Mouse (Mus musculus) c-Kit-negative CD71-positive TER-119-positive erythroid progenitor cells, embryonic 14.5 days (primary cell): Measurements from ENCODE around the gene Pknox2.

ENCODE experiments used
- DNase-seq: peaks from one replicate; pipeline ENCODE4 v3.0.0-alpha.2; 2013; ENCODE audit warnings: low read depth, low spot score

Pknox2 gene

GRCm38 (mm10) chr9:36990626-36991368 lies 156.4 kb downstream of the Pknox2 start:
- no peak for DNase-seq

DNA sequence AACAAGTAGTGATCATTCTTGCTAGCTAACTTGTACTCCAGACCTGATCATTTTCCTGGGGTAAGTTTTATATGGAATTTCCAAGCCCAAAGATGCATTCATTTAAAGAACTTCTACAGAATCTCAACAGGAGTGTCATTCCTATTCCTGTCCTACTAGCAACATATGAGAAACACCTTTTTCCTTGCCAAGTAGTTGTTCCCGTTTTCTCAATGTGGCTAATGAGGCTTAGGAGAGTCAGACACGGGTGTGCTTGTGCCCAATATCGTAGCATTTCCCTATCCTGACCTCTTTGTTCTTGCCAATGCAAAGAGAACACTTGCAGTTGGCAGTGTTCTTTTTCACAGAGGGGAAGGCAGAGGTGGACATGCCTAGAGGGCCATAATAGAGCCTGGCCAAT lies 157.2 kb downstream of the Pknox2 start:
- DNase-seq, result no peak

DNA sequence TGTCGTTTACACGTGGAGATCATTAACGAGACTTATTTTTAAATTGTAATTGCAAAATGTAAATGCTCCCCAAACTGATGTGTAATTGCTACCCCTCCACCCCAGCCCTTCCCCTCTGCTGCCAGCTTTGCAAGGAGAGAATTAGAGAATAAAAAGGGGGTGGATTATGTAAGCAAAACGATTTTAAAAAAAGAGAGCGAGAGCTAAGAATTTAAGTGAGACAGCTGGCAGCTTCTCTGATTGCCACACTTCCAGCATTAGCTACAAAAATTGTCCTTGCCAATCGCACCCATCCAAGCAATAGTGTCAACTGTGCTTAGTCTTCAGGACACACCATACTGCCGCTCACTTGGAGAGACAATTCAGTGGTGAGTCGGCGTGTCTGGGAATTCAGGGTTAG lies 162.0 kb downstream of the Pknox2 start:
- DNase-seq, result no peak

DNA sequence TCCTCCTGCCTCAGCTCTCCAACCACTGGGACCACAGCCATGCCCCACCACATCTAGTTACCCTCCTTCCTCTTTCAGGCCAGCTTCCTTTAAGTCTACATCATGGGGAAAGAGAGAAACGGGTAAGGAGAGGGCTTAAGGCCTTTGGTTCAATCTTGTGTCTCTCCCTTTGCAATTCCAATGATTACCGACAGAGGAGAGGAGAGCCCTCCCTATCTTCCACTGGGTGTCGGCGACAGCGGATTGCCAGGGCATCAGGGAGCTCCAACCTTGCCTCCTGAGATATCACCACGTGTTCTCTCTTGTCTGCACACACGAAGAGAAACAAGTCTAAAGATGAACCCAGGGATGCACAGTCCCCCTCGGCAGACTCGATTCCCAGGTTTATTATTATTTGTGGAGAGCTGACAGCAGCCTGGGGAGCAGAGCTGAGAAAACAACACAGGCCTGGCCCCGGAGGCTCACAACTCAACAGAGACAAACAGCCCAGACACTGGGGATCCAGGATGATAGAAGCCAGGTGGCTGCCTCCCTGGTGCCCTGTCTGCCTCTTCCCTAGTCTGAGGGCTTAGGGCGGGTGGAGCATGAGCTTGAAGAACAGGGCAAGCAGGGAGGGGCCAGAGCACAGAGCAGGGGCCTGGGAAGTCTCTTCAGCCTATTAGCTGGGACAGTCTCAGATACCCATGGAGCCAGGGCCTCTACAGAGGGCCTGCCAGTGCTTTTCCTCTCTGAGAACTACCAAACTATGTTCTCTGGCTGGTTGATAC lies 170.4 kb downstream of the Pknox2 start:
- DNase-seq, result no peak

DNA sequence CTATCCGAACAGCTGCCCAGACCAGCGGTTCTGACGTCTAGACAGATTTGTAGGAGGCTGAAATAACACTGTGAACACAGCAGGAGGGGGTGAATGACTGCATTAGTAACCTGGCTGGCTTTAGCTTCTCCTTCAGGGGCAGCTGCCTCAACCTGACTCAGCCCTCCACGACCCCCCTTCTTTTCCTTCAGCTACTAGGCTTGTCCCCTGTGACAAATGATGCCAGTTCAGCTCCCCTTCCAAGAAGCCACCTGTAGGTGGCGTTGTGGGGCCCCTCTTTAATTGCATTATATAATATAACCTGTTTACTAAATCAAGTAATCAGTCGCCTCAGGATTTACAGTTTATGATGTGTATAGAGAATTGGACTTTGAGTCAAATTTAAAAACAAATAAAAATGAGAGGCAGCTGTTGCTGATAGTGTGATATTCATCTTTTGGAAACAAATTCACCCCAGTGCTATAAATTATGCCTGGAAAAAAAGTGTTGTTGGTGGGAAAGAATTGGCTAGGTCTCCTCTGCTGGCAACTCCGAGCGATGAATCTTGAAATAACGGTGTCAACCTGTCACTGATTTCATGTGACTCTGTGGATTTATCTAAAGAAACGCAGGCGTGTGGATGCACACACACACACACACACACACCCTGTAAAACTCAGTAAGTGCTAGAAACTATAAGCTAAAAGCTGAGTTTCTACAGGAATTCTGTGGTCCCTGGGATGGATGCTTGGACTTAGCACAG lies 173.6 kb downstream of the Pknox2 start:
- no peak for DNase-seq

DNA sequence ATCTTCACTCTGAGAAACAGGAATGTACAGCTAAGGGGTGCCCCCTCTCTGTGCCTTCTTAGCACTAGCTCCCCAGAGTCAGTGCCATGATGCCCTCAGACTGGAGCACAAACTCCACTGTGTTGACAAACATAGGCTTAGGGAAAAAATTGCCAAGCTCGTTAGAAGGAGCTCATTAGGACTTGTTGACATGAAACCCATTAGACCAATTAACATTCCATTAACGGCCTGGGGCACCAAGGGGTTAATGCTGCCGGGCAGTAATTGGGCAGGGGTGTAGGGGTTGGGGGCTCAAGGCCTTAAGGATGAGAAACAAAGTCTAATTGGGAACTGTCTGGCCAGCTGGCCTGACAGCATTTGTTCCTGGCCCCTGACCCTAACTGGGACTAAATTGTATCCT lies 175.1 kb downstream of the Pknox2 start:
- DNase-seq, result no peak

DNA sequence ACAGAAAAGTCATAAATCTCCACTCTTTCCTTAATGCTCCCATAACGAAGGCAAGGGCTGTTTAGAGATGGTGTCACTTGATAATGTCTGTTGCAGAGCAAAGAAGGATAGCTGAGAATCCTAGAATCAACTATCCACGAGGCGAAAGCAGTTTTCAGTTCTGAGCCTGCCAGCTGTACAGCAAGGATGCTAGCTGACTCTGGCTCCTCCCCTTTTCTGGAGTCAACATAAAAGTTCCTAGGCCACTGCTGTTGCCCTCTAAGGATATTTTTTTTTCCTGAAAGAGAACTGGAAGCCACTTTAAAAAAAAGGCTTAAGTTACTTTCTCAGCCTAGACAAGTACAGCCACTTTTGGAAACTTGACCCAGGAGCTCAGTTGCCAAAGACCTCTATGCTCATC lies 176.1 kb downstream of the Pknox2 start:
- no peak for DNase-seq

- DNase-seq, result peak; percentile 27
These were observed 176.6 kb downstream of the Pknox2 start for GRCm38 (mm10) chr9:36970651-36971050.

DNA sequence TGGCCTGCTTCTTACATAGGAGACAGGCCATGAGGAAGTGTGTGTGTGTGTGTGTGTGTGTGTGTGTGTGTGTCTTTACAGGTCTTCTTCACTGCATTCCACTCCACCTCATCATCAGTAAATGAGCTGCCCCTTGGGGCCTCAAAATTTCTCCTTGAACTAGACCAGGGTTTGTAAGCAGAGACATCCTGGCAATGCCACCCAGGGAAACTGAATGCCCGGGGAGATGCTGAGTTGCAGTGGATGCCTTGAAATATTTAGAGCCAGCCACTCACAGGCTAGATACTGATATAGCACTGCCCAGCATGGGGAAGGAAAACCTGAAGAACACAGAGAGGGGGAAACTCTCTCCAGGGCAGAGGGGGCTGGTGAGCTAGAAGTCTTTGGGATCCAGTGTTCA lies 178.1 kb downstream of the Pknox2 start:
- DNase-seq, result no peak

DNA sequence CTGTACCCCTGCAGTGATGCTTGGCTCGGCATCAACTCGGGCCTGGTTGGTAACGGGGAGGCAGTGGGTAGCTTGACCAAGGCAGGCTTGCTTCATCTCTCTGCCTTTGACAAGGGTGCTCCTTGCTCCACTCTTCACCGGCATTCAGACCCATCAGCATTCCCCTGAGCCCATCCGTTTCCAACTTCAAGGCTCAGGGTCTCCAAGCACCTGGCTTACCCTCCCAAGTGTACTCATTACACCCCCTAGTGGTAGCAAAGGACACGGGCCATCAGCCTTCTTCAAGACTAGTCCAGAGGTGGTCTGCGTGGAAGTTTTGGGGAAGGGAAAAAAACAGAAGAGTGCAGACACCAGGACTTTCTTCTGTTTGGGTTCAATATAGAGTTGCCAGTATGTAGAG lies 178.5 kb downstream of the Pknox2 start:
- no peak for DNase-seq

- DNase-seq, result no peak
These were observed 179.0 kb downstream of the Pknox2 start for GRCm38 (mm10) chr9:36968236-36968635.

- DNase-seq, result no peak
These were observed 181.5 kb downstream of the Pknox2 start for GRCm38 (mm10) chr9:36965720-36966119.

- DNase-seq, result no peak
These were observed 183.0 kb downstream of the Pknox2 start for GRCm38 (mm10) chr9:36964230-36964629.

DNA sequence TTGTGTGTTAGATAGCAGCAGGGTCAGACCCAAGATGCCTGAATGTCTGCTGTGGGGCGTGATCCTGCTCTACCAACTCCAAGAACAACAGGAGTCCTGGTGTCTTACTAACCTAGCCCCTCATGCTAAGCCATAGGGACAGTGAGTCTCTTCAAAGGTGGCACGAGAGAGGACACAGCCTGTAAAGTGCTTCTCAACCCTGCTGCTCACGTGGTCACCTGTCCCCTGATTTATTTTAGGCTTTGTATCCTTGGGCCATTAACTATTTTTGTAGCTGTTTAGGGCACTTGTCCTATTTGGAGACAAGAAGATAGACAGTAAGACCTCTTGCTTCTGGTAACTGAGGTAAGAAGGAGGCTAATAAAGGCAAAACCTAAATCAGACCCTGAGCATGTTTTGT lies 183.7 kb downstream of the Pknox2 start:
- no peak for DNase-seq

DNA sequence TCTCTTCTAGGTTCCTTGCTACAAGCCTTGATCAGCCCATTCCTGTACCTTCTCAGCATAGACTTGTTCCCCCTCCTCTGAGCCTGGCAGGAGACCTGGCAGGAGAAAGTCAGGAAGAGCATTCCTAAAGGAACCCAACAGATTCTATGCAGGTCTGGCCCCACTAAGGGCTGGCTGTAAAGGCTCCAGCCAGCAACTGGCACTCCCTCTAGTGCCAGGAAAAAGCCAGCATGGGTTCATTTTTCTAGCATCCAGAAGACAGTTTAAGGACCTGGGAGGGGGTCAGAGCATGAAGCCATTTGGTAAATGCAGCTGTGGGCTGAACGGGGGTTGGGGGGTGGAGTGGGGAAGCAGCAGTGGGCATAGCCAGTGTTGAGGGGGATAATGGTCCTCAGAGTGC lies 185.3 kb downstream of the Pknox2 start:
- no peak for DNase-seq

DNA sequence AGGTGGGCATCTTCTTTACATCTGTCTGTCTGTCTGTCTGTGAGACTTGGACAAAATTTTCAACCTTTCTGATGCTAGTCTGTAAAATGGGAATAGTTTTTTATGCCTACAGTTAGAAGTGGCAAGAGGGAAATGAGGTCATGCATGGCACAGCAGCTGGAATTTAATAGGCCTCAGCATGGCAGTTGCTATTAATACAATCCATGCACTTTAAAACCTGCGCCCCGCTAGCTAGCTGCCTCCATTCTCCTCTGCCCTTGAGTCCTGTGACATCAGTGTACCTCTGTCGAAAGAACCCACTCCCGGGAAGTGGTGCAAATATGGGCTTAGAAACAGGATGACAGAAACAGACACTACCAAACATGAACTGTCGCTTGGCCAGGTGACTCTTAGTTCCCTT lies 186.1 kb downstream of the Pknox2 start:
- no peak for DNase-seq

GRCm38 (mm10) chr9:36951133-36951484 lies 196.1 kb downstream of the Pknox2 start:
- DNase-seq, result no peak

DNA sequence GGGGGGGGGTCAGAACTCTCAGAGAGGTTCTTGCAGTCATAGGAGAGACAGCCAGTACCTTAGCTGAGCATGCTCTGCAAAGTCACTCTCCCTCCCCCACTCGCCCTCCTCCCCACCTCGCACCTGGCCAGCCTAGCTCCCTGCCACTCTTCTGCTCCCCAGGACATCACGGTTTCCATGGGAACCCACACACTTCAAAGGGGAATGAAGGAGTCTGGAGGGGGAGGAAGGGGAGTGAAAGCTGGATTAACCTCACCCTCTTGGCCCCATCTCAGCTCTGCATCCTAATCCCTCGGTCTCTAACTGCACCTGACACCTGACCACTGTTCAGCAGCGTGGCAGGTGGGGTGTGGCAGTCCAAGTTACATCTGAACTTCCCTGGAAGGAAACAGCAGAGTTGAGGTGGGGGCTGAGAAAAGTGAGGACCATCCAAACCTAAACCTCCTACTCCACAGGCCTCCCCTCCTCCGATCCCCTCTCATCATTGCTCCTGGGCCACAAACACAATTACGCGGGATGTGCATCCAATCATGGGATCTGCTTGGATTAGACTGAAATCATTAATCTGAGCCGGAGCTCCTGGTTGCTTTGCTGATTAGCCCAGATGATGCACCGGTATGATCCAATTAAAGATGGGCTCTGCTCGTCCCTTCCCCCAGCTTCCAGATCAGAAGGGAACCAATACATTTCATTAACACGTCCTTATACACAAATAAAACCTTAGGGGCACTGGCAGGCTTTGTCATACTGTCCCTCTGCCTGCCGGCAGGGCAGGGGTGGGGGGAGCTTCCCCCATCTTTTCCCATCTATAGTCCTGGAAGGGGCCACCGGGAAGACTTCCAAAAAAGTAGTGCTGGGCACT lies 196.7 kb downstream of the Pknox2 start:
- DNase-seq, result no peak

DNA sequence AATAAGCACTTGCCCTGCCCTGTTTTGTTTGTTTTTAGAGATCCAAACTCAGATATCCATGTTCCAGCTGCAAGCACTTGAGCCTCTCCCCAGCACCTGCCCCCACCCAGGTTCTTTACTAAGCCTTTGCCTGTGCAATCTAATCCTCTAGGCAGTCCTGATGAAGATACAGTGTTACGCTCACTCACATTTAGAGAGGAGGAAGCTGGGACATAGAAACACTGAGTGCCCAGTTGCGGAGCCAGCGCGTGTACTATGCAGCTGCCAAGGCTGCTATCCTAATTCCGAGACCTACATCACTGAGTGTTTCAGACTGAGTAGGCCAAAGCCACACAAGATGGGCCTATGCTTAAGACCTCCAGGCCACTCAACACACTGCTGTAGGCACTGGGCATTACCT lies 199.0 kb downstream of the Pknox2 start:
- DNase-seq, result no peak

DNA sequence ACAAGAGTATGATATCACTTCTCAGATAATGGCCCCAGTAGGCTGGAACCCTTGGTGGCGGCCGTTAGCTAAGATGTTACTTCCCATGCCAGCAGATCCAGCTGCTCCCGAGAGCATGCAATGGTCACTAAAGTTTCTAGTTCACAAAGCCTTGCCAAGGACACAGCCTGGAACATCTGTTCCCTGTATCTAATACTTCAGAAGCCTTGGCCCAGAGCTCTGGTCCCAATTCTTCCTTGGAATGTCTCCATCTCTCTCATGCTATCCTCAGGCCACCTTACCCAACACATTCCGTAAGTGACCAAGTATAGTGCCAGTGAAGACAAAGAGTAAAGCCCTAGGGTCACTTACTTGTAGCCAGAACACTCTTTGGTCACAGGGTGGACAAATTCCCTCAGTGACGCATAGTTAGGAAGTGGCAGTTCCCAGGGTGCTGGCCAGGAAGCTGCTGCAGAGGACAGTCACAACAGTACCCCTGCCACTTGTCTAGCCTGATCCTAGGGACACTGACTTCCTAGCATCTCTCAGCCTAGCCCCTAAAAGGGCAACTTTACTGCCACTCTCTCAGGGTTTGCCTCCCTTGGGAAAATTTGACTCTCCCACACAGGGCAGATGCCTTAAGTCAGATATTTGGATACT lies 200.0 kb downstream of the Pknox2 start:
- no peak for DNase-seq

DNA sequence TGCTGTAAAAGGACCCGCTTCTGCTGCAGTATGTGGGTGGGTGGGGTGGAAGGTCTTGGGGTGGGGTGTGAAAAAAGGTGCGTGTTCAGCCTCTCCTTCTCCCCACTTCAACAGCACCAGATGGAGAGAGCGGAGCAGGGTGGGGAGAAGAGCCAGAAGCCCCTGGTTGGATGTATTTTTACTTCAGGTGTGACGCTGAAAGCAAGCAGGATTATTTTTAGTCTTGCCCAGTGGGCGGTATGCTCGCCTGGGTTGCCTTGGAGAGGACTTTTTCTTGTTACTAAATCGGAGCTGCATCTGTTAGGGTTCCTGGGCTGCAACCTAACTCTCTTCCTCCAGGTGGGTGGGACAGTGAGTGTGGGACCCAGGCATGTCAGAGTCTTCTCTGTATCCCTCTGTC lies 202.4 kb downstream of the Pknox2 start:
- no peak for DNase-seq
